Mouse (Mus musculus) CH12.LX (cell line): ENCODE measurements around the gene Gabra1. TPM values are rescaled to one million over a fixed set of nuclear protein-coding genes. Genes with fewer than 3 reads are reported as not detected.
A peak's percentile ranks its signal among the peaks of the same experiment; 100 is the strongest.

Experiments used
- DNase-seq: peaks from one replicate; pipeline ENCODE4 v3.0.0-alpha.2; 2013; ENCODE audit errors: extremely low read depth
- H3K27ac ChIP-seq: 2 replicates; pipeline ENCODE4 v1.5.1; 2012; ENCODE audit warnings: low read depth, mild to moderate bottlenecking, control low read depth, moderate library complexity; ENCODE audit not compliant: insufficient read depth
- H3K27me3 ChIP-seq: replicated peaks from 2 replicates; pipeline ENCODE3; 2012; ENCODE audit warnings: inconsistent platforms
- H3K36me3 ChIP-seq, 2 experiments: replicated peaks in 1 of 2; 2 replicates each; pipeline versions ENCODE3 to v1.6.1; 2012; ENCODE audit warnings: inconsistent platforms in 1 of 2, low read length in 1 of 2, mild to moderate bottlenecking in 1 of 2, mixed read lengths in 1 of 2, moderate library complexity in 1 of 2; ENCODE audit not compliant: control insufficient read depth in 1 of 2, insufficient read depth in 1 of 2
- H3K4me1 ChIP-seq, 2 experiments: 2 replicates each; pipeline ENCODE4 v1.6.1; 2012; ENCODE audit warnings: inconsistent platforms in 1 of 2, moderate library complexity in 1 of 2; ENCODE audit not compliant: insufficient read depth in 2 of 2, control insufficient read depth in 1 of 2
- H3K4me2 ChIP-seq: 2 replicates; pipeline ENCODE4 v1.6.1; 2012; ENCODE audit warnings: low read depth, mild to moderate bottlenecking, control low read depth; ENCODE audit not compliant: poor library complexity, insufficient read depth, severe bottlenecking
- H3K4me3 ChIP-seq, 3 experiments: fragments of 150-350 bp in 1 of 3; sonication (generic) in 1 of 3; replicated peaks in 1 of 3; 2 replicates each; pipeline versions ENCODE3 to v1.5.1; 2011 to 2012; ENCODE audit warnings: low read depth in 2 of 3, low read length in 2 of 3, mild to moderate bottlenecking in 2 of 3, moderate library complexity in 2 of 3, control low read depth in 1 of 3, improper control_type of control experiment in 1 of 3, inconsistent platforms in 1 of 3, mixed read lengths in 1 of 3; ENCODE audit not compliant: poor library complexity in 1 of 3
- H3K79me2 ChIP-seq: replicated peaks from 2 replicates; pipeline ENCODE4 v1.6.1; 2012; ENCODE audit warnings: mild to moderate bottlenecking, moderate library complexity; ENCODE audit not compliant: control insufficient read depth, poor library complexity, insufficient read depth, severe bottlenecking; ENCODE audit errors: extremely low read depth
- H3K9ac ChIP-seq: 2 replicates; pipeline ENCODE4 v1.6.1; 2012; ENCODE audit warnings: low read depth, mild to moderate bottlenecking, control low read depth, moderate library complexity; ENCODE audit not compliant: insufficient read depth
- H3K9me3 ChIP-seq: replicated peaks from 2 replicates; pipeline ENCODE3; 2012; ENCODE audit warnings: low read length, inconsistent platforms, mixed read lengths
- BHLHE40 ChIP-seq: IDR thresholded peaks from 2 replicates; pipeline ENCODE4 v1.6.1; 2011; ENCODE audit warnings: mild to moderate bottlenecking, low read depth, low read length, improper control_type of control experiment
- CHD2 ChIP-seq: IDR thresholded peaks from 2 replicates; pipeline ENCODE4 v1.6.1; 2011; ENCODE audit warnings: low read length, improper control_type of control experiment
- CTCF ChIP-seq, 2 experiments: IDR thresholded peaks in 1 of 2; conservative IDR thresholded peaks in 1 of 2; 2 replicates each; pipeline ENCODE4 v1.5.1; 2011 to 2012; ENCODE audit warnings: low read depth in 2 of 2, low read length in 2 of 2, improper control_type of control experiment in 1 of 2, inconsistent platforms in 1 of 2, mild to moderate bottlenecking in 1 of 2, moderate library complexity in 1 of 2
- E2F4 ChIP-seq: IDR thresholded peaks from 2 replicates; pipeline ENCODE4 v1.6.1; 2011; ENCODE audit warnings: low read depth, low read length, improper control_type of control experiment; ENCODE audit not compliant: insufficient replicate concordance
- GABPA ChIP-seq: IDR thresholded peaks from 2 replicates; pipeline ENCODE4 v1.6.1; 2012; ENCODE audit warnings: low read depth, low read length, improper control_type of control experiment, inconsistent platforms; ENCODE audit not compliant: insufficient replicate concordance
- KAT2A ChIP-seq: IDR thresholded peaks from 2 replicates; pipeline ENCODE4 v1.6.1; 2012; ENCODE audit warnings: low read length, improper control_type of control experiment, inconsistent platforms; ENCODE audit not compliant: insufficient replicate concordance
- MAFK ChIP-seq: IDR thresholded peaks from 2 replicates; pipeline ENCODE4 v1.6.1; 2011; ENCODE audit warnings: low read length, improper control_type of control experiment; ENCODE audit not compliant: insufficient replicate concordance
- MAX ChIP-seq: IDR thresholded peaks from 2 replicates; pipeline ENCODE4 v1.6.1; 2011; ENCODE audit warnings: low read length, improper control_type of control experiment
- MXI1 ChIP-seq: IDR thresholded peaks from 2 replicates; pipeline ENCODE4 v1.6.1; 2011; ENCODE audit warnings: mild to moderate bottlenecking, low read depth, low read length, improper control_type of control experiment
- MYC ChIP-seq: IDR thresholded peaks from 2 replicates; pipeline ENCODE4 v1.6.1; 2011; ENCODE audit warnings: low read depth, mild to moderate bottlenecking, improper control_type of control experiment, low read length
- NELFE ChIP-seq: IDR thresholded peaks from 2 replicates; pipeline ENCODE4 v1.6.1; 2011; ENCODE audit warnings: low read depth, low read length, improper control_type of control experiment
- RAD21 ChIP-seq: IDR thresholded peaks from 2 replicates; pipeline ENCODE4 v1.6.1; 2011; ENCODE audit warnings: low read depth, mild to moderate bottlenecking, low read length, improper control_type of control experiment, moderate library complexity
- SIN3A ChIP-seq: IDR thresholded peaks from 2 replicates; pipeline ENCODE4 v1.6.1; 2012; ENCODE audit warnings: low read length, improper control_type of control experiment, inconsistent platforms
- ZC3H11A ChIP-seq: IDR thresholded peaks from 2 replicates; pipeline ENCODE4 v1.6.1; 2012; ENCODE audit warnings: low read depth, mild to moderate bottlenecking, inconsistent platforms, low read length, improper control_type of control experiment
- ZKSCAN1 ChIP-seq: IDR thresholded peaks from 2 replicates; pipeline ENCODE4 v1.6.1; 2012; ENCODE audit warnings: low read depth, inconsistent platforms, low read length, improper control_type of control experiment, borderline replicate concordance
- ZMIZ1 ChIP-seq: IDR thresholded peaks from 2 replicates; pipeline ENCODE4 v1.6.1; 2012; ENCODE audit warnings: low read depth, mild to moderate bottlenecking, inconsistent platforms, low read length, improper control_type of control experiment
- dilution Hi-C: fragments of 300-500 bp; cut with MboI; formaldehyde crosslinking; loops from 2 replicates; pipeline ENCODE4 v1.14.3; 2020; ENCODE audit warnings: low sequenced_read_pairs; ENCODE audit not compliant: extremely low pct_unique_long_range_greater_than_20kb, extremely low pct_ligation_motif_present
- in situ Hi-C: fragments of 300-500 bp; cut with MboI; formaldehyde crosslinking; loops from 3 replicates; pipeline ENCODE4 v1.14.3; 2019; ENCODE audit warnings: low sequenced_read_pairs, low pct_ligation_motif_present, low pct_unique_long_range_greater_than_20kb, mixed read lengths
- polyA plus RNA-seq: library from polyadenylated mRNA; unstranded; fragments of >175 nt; gene quantifications from 2 replicates; pipeline ENCODE4 v1.2.1, GENCODE M21; 2012; ENCODE audit warnings: low read depth; ENCODE audit not compliant: insufficient read length
- total RNA-seq, 2 experiments: library from RNA; depleted of rRNA; stranded (reverse); fragments of 300-350 nt in 1 of 2; fragments of >200 nt in 1 of 2; gene quantifications; 2 replicates each; pipeline ENCODE4 v1.2.3; 2012 to 2014

Gabra1 gene
- total and polyA plus RNA-seq, 3 experiments: not detected

GRCm38 (mm10) chr11:42181426-42181825 lies 1.3 kb downstream of the Gabra1 start:
- no peak overlapping the region for H3K27ac ChIP-seq
- H3K9ac ChIP-seq: no peak overlapping the region
- in situ Hi-C loops (no loop called here), dilution Hi-C loops (no loop called here)
- no peak overlapping the region for H3K4me2 ChIP-seq
- no peak overlapping the region for H3K4me3 ChIP-seq
- TF ChIP-seq CHD2 (no peak), GABPA (no peak), ZKSCAN1 (no peak)
- no peak for DNase-seq
- H3K27me3 ChIP-seq: no peaks in the 10 kb centered on the region
- no peaks in the 10 kb centered on the region for H3K4me1 ChIP-seq
- H3K9me3 ChIP-seq: no peaks in the 10 kb centered on the region
- no peaks in the 10 kb centered on the region for H3K36me3 ChIP-seq
- no peaks in the 10 kb centered on the region for H3K79me2 ChIP-seq

- in situ Hi-C loops (no loop called here), dilution Hi-C loops (no loop called here)
- no peak for DNase-seq
- no peaks in the 10 kb centered on the region for H3K27me3 ChIP-seq
- no peak for TF ChIP-seq MYC
- TF ChIP-seq GABPA: no peak
- no peak for TF ChIP-seq MAFK
- TF ChIP-seq NELFE: no peak
- TF ChIP-seq E2F4: no peak
- TF ChIP-seq ZC3H11A: no peak
- TF ChIP-seq MXI1: no peak
- TF ChIP-seq MAX: no peak
- TF ChIP-seq BHLHE40: no peak
- TF ChIP-seq KAT2A: no peak
- H3K27ac ChIP-seq: no peak overlapping the region
- H3K9me3 ChIP-seq: no peaks in the 10 kb centered on the region
- H3K36me3 ChIP-seq: no peaks in the 10 kb centered on the region
- no peak overlapping the region for H3K9ac ChIP-seq
- H3K4me2 ChIP-seq: no peak overlapping the region
- H3K4me1 ChIP-seq: no peaks in the 10 kb centered on the region
- no peak overlapping the region for H3K4me3 ChIP-seq
- no peaks in the 10 kb centered on the region for H3K79me2 ChIP-seq
Observed at GRCm38 (mm10) chr11:42179535-42179934, 3.2 kb downstream of the Gabra1 start.

GRCm38 (mm10) chr11:42178296-42178695 lies 4.4 kb downstream of the Gabra1 start:
- Histone ChIP-seq H3K4me1 (no peaks in the 10 kb centered on the region), H3K79me2 (no peaks in the 10 kb centered on the region), H3K27ac (no peak overlapping the region), H3K9me3 (no peaks in the 10 kb centered on the region), H3K27me3 (no peaks in the 10 kb centered on the region), H3K4me3 (no peak overlapping the region), H3K9ac (no peak overlapping the region), H3K4me2 (no peak overlapping the region), H3K36me3 (no peaks in the 10 kb centered on the region)
- dilution Hi-C loops: no loop called here
- TF ChIP-seq RAD21 (peak; percentile 45), CTCF (conservative IDR thresholded peaks at IDR 0.05 in 1 of 2, IDR thresholded peaks at IDR 0.05 in 1 of 2; ENCODE audit: low read depth in 2 of 2, low read length in 2 of 2) (peak in 1 of 2 experiments; percentile 14; a peak in 1 of 4 replicates), SIN3A (no peak), ZMIZ1 (no peak)
- in situ Hi-C loops: no loop called here
- peak; percentile 12 for DNase-seq
